Mouse (Mus musculus) gastrocnemius, postnatal 14 days (tissue): ENCODE results near the gene Gm8362. TPM values are rescaled to one million over a fixed set of nuclear protein-coding genes. Genes with fewer than 3 reads are reported as not detected.
"Not testable (repeated sequence)": the region's sequence is repeated elsewhere in the genome, so short reads cannot be mapped to it uniquely, and the experiment has no call there.

Source experiments
- DNase-seq: peaks from one replicate; pipeline ENCODE4 v3.0.0; 2021; ENCODE audit warnings: mixed read lengths
- intact Hi-C: fragments of 180-260 bp; cut with DNase I; formaldehyde crosslinking; loops from one replicate; pipeline ENCODE4 v1.15.1; 2025; ENCODE audit warnings: low total_unique reads
- long read RNA-seq, 2 experiments: library from polyadenylated mRNA; stranded (forward); transcript quantifications; one replicate each; pipeline ENCODE4 v2.0.0; 2021
- total RNA-seq, 2 experiments: library from RNA; stranded (reverse); gene quantifications; 2 replicates each; pipeline ENCODE4 v1.2.3; 2021

Gm8362 gene
- under 1 TPM in 1 of 2 experiments, not detected in 1; 0.23 TPM for total RNA-seq
- long read RNA-seq, experiment 1 = 0 reads
- long read RNA-seq, experiment 2 = 0 reads

- DNase-seq, intact Hi-C loops: not testable (repeated sequence)
Observed at GRCm38 (mm10) chr14:6774311-6774710, at the start of gene Gm8362. Gene Gm8362 (minus strand): TSS chr14:6774411.

- DNase-seq = not testable (repeated sequence)
Observed at GRCm38 (mm10) chr14:6823297-6823696, 49.1 kb upstream of the Gm8362 start.

GRCm38 (mm10) chr14:6757231-6757536 lies 17.0 kb downstream of the Gm8362 start:
- intact Hi-C loops = not testable (repeated sequence)
- peak; percentile 1 for DNase-seq

More at GRCm38 (mm10) chr14:6823297-6823696, 49.1 kb upstream of the Gm8362 start:
- intact Hi-C loops = not testable (repeated sequence)

DNA sequence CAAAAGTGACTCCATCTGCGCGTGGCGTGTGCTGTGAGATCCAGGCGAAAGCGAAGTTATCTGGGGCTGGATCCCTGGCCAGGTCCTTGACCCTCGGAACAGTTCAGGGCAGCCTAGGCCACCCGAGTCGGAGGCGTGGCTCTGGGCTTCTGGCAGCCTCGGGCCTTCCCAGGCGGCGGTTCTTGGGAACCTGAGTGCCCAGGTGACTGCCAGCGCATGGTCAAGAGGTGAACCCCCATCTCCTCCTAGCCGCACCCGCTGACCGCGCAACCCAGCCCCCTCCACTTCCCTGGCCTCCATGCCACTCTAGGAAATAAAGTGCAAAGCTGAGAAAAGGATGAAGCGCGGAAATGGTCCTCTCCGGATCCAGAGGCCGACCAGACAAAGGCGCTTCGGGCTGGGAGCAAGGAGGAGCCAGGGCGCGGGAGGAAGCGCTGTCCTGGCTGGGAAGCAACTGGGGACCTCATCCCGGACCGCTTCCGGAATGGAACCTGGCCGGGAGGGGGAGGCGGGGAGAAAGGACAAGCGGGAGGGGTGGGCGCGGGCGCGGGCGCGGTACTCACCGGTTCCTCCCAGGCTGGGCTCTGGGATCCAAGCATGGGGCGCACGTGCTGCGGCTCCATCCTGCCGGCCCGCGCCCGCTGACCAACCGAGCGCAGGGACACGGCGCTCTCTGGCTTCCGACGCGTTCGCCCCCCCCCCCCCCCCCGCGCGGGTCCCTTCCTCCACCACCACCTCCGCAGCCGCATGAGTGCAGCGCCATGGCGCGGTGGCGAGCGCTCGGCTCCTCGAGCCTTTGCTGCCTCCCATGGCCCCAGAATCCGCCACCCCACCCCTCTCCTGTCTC lies 17.6 kb downstream of the Gm8362 start:
- DNase-seq = peak; percentile 9
- intact Hi-C loops = not testable (repeated sequence)

- intact Hi-C loops, DNase-seq: not testable (repeated sequence)
Observed at GRCm38 (mm10) chr14:6742232-6742631, 32.0 kb downstream of the Gm8362 start, which contains the start of gene Gm3636. Gene Gm3636 (minus strand): TSS chr14:6742332.

DNA sequence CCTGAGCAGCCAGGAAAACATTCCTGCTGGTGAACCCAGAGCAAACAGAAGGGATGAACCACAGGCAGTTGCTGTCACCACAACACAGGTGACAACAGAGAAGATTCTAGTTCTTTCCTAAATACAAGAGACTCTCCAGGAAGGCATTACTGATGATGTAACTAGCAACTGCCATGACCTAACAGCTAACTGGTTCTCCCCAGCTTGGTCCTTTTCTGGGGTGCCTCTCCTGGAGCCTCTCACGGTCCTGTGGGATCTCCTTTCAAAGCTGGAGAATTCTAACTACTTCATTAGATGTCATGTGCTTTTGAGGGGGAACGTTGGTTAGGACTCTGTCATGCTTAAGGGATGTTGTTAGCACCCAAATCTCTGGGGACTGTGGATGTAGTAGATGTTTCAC lies 54.1 kb downstream of the Gm8362 start, which contains the start of gene Gm8050:
Gm8050 (minus strand) TSS at position 101 of the 400 bp plus-strand sequence.
- intact Hi-C loops, DNase-seq: not testable (repeated sequence)

Other genes with a start within 250 kb of the Gm8362 start
- gene Gm8356, start 237.1 kb downstream of the Gm8362 start, total RNA-seq = not detected
- gene Gm3629, start 183.8 kb downstream of the Gm8362 start, total RNA-seq = 1 to 10 TPM in 1 of 2 experiments, under 1 TPM in 1; 0.80 to 1.2 TPM
- gene Gm3460, start 152.0 kb downstream of the Gm8362 start, total RNA-seq = not detected
- gene Gm10251, start 90.2 kb downstream of the Gm8362 start, total RNA-seq = not detected
- not detected for gene Gm8050, start 54.2 kb downstream of the Gm8362 start, total RNA-seq
- 1 to 10 TPM; 2.2 to 2.8 TPM for gene Gm3636, start 32.1 kb downstream of the Gm8362 start, total RNA-seq
- not detected for gene Gm3642, start 65.9 kb upstream of the Gm8362 start, total RNA-seq
- gene Gm3667, start 115.6 kb upstream of the Gm8362 start, total RNA-seq = under 1 TPM; 0.39 to 0.84 TPM
- not detected for gene Gm6356, start 199.4 kb upstream of the Gm8362 start, total RNA-seq